Mouse (Mus musculus) cerebellum, adult 18-20 months (tissue): ENCODE data around the gene Sbno1.
"Not testable (repeated sequence)": the region's sequence is repeated elsewhere in the genome, so short reads cannot be mapped to it uniquely, and the experiment has no call there.

ENCODE experiments used
- DNase-seq, 2 experiments: peaks; one replicate each; pipeline ENCODE4 v3.0.0; 2021

The Sbno1 gene

DNA sequence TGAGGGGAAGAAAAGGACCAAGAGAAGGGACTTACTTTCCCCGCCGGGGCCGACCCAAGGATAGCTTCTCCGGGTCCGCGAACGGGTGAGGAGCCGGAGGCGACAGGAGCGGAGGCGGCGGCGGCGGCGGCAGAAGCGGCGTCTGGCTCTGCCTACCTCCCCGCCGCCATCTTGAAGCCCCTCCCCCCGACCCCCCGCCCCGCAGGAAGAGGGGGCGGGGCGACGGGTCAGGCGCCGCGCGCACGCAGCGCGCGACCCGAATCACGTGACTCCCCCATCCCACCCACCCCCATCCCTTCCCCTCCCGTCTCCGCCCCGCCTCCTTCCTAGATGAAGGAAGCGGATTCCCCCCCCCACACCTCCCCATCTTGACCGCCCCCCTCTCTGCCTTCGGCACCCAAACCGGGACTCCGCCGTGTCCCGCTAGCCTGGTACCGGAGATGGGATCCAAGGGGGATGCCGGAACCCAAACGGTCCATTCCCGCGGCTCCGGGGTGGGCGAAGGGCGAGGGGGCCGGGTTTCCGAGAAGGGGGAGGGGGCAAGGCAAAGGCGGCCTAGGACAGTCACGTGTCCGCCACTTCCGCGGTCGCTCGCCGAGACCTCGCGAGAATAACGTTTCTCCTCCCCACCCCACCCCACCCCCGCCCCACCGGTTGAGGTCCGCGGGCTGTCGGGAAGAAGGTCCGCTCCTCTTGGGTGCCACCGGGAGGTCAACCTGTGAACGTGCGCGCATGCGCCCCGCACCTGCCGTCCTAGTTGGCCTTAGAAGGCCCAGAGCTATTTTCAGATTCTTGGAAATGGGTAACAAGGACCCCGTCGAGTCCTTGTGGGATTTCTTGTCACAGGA lies at the start of gene Sbno1:
Sbno1 (minus strand) TSS at position 590 of the 848 bp plus-strand sequence.
- DNase-seq = peak; percentile 95

DNA sequence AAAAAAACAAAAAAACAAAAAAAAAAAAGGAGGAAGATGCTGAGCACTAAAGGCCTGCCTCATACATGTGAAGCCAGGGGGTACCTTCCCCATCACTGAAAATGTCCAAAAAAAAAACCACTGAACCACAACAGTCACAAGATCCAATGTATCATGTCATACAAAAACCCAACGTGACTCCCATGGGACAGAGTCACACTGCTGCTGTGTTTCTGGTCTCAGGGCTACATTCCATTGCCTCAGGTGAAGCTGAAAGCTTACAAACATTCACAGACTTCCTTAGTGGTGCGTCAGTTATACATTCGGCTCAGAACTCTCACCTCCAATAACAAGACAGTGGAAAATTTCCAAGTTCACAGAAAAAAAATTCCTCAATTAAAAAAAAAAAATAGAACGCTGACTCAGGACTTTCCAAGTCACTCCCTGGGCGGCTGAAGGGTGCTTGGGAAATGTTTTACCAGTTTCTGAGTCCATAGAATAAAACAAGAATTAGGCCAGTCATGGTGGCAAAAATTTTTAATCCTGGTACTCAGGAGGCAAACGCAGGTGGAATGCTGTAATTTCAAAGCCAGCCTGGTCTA lies 44.9 kb upstream of the Sbno1 start:
- DNase-seq = no peak

- DNase-seq = no peak
Observed at GRCm38 (mm10) chr5:124469486-124469885, 43.7 kb upstream of the Sbno1 start.

DNA sequence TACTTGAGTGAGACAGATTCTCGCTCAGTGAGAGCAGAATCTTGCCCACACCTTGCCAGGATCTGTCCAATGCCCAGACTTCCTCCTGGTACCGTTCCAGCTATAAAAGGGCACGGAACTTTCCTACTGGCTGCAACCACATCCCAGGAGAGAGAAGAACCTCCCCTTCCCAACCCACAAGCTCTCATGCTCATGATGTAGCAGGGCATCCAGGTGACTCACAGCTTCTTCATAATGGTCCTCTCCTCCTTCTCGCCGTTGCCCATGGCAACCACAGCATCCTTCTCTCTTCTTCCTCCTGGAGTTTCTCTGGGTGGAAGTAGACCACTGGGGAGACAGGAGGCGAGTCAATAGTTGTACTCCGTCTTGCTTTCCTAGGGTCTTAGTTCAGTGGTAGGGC lies 42.6 kb upstream of the Sbno1 start:
- DNase-seq = no peak

GRCm38 (mm10) chr5:124467766-124468165 lies 42.0 kb upstream of the Sbno1 start:
- no peak for DNase-seq

DNA sequence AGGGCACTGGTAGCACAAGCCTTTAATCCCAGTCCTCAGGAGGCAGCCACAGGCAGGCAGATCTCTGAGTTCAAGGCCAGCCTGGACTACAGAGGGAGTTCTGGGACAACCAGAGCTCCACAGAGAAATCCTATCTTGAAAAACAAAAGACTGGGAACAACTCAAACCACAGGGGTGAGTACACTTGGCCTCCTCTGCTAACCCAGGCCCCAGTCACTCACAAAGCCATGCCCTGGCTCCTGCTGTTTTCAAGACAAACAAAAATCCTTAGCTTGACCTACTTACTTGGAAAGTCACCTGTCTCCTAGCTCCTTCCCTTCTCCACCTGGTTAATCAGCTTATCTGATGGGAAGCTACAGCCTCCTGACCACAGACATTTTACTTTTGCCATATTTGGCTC lies 39.1 kb upstream of the Sbno1 start:
- no peak for DNase-seq

DNA sequence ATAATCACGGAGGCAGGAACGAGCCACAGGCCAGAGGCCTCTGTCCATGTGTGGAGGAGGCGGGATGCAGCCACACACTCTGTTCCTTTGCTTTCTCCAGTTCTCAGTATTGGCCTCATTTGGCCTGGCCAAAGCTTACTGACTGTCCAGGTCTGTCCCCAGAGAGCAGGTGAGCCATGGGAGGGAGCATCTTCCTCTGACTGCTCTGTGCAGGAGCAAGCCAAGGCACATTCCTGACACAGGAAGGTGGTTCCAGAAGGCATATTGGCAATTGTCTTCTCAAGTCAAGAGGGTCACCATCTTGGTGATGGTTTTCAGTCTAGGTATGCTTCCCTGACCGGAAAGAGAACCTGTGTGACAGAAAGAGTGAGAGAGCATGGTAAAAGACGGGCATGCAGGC lies 37.7 kb upstream of the Sbno1 start:
- no peak for DNase-seq

DNA sequence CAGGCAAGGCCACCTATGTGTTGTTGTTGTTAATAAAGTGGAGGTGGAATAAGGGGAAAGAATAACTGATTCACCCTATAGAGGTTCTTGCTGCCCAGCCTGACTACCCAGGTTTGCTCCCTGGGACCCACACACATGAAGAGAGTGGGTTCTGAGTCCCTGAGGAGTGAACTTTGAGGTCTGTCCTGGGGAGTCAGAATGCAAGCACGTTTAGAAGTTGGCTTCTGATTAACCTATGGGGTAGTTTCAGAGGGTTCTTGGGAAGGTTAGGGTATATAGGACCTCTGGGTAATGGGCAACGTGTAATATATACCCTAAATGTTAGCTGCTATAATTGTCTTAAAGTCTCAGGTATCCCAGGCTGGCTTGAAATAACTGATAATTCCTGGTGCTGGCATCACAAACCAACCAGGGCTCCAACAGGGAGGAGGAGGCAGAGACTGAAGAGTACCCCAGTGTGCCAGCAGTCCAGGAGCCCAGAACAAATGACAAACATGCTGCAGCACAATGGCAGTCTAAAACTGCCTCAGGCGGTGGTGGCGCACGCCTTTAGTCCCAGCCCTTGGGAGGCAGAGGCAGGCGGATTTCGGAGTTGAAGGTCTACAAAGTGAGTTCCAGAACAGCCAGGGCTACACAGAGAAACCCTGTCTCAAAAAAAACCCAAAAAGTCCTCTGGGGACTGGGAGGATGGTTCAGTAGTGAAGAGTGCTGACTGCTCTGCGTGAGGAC lies 36.7 kb upstream of the Sbno1 start:
- no peak for DNase-seq

DNA sequence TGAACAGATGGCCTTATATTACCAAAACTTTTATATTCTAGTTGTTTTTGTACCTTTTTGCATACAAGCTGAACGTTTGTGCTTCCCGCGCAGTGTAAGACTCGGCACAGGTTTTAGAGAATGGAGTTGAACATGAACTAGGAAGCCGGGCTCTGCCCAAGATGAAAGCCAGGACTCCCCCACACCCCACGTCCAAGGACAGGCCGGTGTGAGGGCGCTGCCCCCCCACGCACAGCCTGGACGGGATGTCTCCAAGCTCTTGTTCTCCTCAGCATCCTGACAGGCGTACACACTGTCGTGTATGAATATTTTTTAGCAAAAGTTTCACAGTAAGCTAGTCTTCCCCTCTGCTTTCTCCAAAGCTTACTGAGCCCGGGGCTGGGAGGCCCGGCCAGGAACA lies 35.1 kb upstream of the Sbno1 start:
- DNase-seq = not testable (repeated sequence)

- DNase-seq = no peak
Observed at GRCm38 (mm10) chr5:124456762-124457161, 31.0 kb upstream of the Sbno1 start.

- DNase-seq = peak in 1 of 2 experiments; percentile 38
Observed at GRCm38 (mm10) chr5:124454082-124454419, 28.2 kb upstream of the Sbno1 start.

DNA sequence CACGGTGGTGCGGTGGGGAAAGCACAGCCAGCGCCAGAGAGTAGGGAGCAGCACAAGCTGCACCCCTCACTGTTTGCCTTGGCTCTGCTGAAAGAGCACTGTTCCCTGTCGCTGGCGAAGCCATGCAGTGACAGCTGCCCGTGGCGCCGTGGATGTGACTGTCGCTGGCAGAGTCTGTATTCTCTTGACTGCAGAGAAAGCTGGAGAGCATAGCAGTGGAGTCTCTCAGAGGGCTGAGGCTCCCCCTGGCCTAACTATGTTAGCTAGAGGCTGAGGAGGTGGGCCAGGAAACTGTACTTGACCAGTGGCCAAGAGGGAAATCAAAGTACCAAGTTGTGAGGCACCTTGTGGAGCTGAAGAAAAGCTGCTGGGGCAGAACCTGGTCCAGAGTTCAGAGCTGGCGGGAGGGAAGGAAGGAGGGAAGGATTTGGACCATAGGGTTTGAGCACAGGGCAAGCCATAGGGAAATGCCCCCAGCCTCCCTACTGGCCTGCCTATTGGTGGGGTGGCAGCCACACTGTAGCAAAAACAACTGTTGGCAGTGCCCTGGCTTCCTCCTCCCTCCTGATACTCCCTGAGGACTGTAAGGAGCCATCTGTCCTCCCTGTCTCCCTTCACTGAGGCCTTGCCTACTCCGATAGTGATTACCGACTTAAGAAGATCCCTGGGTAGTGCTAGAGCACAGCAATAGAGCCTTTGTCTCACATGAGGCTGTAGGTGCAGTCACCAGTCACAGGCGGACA lies 27.7 kb upstream of the Sbno1 start:
- DNase-seq = peak; percentile 41 to 63

- DNase-seq = peak; percentile 47 to 58
Observed at GRCm38 (mm10) chr5:124452494-124453228, 26.9 kb upstream of the Sbno1 start.

- no peak for DNase-seq
Observed at GRCm38 (mm10) chr5:124450641-124451340, 25.0 kb upstream of the Sbno1 start.

- DNase-seq = peak in 1 of 2 experiments; percentile 38
Observed at GRCm38 (mm10) chr5:124450051-124450450, 24.2 kb upstream of the Sbno1 start.

DNA sequence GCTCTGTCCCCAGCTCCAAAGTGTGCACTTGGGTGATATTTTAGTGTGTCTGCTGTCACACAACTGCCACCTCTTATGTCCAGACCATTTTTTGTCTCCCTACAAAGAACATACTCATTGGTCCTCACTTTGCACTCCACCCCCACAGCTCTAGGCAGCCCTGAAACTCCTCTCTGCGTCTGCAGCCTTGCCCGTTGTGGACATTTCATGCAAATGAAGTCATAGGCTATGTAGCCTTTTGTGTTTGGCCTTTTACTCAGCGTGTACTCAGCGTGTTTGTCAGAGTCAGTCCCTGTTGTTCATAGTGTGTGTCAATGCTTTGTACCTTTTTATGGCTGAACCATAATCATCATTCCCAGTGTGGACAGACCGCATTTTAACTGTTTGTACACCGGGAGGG lies 23.7 kb upstream of the Sbno1 start:
- no peak for DNase-seq

- DNase-seq = peak in 1 of 2 experiments; percentile 46
Observed at GRCm38 (mm10) chr5:124446301-124446881, 20.6 kb upstream of the Sbno1 start.

DNA sequence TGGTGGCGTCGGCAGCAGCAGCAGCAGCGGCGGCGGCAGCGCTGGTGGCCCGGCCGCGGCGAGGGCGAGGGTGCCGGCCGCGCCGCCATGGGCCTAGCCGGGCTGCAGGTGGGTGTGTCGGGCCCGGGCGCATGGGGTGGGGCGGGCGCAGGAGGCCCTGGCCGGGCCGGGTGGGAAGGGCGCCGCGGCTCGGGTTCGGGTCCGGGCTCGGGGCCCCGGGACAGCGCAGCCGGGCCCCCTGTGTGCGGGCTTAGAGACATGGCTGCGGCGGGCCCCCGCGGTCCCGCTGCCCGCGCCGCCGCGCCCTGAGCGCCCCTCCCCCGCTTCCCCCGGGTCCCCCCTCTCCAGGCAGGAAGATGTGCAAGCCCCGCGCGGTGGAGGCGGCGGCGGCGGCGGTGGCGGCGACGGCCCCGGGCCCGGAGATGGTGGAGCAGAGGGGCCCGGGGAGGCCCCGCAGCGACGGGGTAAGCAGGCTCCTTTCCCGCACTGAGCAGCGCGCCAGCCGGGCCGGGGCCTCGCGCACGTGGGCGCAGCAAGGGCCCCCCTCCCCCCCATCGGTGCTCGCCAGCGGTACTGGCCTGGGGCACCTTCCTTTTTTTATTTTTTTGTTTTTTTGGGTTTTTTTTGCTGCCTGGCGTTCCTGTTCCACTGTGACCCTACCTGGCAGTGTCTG lies 20.0 kb upstream of the Sbno1 start:
- no peak for DNase-seq

- DNase-seq = peak; percentile 80 to 88
Observed at GRCm38 (mm10) chr5:124444661-124445561, 19.1 kb upstream of the Sbno1 start.

DNA sequence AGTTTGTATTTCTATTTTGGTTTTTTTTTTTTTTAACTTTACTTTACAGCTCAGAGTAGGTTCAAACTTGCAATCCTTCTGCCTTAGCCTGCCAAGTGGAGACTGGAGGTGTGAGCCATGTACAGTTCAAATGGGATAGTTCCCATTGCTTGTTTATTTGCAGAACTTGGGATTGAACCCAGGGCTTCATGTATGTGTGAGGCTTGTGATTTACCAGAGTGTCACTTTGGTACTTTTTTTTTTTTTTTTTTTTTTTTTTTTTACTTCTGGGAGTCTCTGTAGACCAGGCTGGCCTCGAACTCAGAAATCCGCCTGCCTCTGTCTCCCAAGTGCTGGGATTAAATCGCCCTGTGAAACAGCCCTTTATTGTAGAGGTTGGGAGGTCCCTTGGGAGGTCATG lies 18.4 kb upstream of the Sbno1 start:
- DNase-seq = no peak
